Mouse (Mus musculus): Measurements from ENCODE around the gene Tln2. TPM values are rescaled to one million over a fixed set of nuclear protein-coding genes. Genes with fewer than 3 reads are reported as not detected.

The Tln2 gene
- polyA plus RNA-seq, 1 experiment, result 5.6 TPM

- DNase-seq (ENCODE audit: low spot score), result no peak
These were observed 82.1 kb downstream of the Tln2 start for GRCm38 (mm10) chr9:67477445-67477844.

DNA sequence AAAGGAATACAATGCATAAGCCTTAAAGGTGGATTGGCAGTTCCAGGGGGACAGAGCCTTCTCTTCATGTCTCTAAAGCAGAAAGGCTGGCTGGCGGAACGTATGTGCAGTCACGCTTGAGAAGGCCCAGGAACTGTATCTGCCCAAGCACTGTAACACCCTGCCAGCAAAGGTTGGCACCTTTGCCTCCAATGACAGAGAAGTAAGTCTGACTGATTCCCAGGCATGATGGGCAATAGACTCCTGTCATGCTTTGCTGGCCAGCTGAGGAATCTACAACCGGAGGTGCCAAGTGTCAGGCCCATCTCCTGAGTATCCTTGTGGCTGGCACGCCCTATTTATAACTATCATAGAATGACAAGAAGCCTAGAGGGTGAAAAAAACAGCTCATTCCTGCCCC is 83.3 kb downstream of the Tln2 start:
- no peak for DNase-seq (ENCODE audit: low spot score)

DNA sequence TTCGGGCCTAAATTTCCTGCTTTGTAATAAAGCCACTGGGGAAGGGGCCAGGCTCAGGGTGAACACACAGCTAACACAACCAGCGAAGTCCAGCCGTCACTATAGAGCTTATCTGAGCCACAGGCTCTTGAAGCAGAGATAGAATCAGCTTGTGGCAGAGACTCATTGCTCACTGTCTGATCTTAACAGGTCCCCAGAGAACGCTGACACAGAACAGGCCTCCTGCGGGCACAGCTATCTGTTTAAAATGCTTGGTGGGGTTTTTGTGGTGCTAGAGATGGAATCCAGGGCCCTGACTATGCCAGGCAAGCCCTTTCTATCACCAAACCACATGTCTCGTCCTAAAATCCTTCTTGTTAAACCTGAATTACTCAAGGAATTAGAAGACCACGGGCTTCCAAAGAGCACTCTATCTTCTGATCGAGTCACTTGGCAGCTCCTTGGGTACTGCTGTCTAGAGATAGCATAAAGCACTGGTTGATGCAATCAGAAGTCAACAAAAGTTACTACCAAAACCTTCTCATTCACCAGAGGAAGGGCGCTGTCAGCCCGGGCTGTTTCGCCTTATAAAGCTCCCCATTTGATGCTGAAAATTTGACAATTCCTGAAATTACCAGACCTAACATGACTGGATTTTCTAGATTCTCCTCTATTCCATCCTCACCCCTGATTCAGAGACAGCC is 95.9 kb downstream of the Tln2 start:
- no peak for DNase-seq (ENCODE audit: low spot score)

DNA sequence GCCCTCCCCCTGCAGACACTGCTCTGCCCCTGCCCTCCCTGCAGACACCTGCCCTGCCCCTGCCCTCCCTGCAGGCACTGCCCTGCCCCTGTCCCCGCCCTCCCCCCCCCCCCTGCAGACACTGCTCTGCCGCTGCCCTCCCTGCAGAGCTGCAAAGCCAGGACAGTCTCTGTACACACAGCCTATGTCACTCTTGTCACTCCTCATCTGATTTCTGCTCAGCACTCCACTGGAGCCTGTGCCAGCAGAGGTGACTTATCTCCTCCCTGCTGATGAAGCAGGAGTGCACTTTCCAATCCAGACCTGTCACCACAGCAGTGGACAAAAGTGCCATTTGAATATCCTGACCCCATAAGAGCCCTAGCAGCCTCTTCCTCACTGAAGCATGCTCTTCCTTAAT is 118.0 kb downstream of the Tln2 start:
- DNase-seq (ENCODE audit: low spot score), result no peak

DNA sequence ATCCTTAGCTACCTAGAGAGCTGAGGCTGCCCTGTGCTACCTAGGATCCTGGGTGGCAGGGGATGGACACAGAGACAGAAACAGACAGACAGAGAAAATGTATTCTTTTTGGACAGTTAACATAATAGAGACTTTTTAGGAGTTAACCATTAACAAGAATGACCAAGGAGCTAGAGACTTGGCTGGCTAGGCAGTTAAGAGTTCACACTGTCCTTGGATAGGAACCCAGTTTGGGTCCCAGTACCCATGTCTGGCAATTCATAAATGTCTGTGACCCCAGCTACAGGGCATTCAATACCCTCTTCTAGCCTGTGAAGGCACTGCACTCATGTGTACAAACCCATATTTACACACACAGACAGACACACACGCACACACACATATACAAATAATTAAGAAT is 122.0 kb downstream of the Tln2 start:
- DNase-seq (ENCODE audit: low spot score), result no peak

- DNase-seq (ENCODE audit: low spot score), result no peak
These were observed 124.0 kb downstream of the Tln2 start for GRCm38 (mm10) chr9:67435333-67436154.

GRCm38 (mm10) chr9:67429199-67429892 is 130.2 kb downstream of the Tln2 start:
- DNase-seq (ENCODE audit: low spot score), result no peak

DNA sequence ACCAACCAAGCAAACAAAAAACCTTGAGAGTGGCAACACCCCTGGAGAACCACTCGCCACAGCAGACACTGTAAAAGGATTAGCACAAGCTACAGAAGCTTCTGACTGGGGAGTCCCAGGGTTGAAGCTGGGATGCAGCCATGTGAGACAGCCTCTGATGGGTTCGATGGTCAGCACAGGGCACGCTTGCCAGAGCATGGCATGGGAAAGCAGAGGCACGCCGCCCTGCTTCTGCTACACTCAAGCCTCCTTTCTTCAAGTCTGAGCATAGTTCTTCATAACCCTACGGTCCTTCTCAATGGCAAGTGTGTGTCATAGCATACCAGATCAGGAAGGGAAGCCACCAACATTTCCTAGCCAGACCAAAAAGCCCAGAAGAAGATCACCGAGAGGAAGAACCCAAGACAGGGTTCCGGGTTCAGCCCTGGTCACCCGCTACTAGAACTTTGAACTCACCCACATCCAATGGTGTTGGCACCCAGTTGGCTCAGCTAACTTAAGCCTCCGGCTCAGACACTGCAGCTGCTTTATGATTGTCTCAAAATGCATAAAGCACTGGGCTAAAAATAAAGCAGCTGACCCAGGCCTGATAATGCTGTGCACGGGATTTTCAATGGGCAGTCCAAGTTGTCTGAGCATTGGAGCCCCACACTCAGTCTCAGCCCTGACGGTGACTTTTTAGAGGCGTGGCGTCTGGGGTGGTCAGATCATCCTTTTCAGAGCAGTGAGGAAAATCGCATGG is 131.0 kb downstream of the Tln2 start:
- DNase-seq (ENCODE audit: low spot score), result no peak

DNA sequence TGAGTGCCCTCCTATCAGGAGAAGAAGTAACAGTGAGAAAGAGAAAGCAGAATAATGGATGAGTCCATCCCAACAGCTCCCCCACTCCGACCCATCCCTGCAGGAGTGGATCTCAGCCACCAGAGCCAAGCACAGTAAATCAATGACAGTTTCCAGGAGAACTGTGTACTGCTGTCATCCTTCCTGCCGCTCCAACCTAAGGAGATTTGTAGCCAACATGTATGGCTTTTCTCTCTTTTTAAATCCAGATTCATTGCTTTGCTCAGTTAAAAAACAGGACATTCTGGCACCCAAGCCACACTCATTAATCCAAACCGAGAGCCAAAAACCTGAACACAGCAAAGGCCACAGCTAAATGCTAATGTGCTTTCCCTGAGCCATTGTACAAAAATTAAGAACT is 133.2 kb downstream of the Tln2 start:
- DNase-seq (ENCODE audit: low spot score), result no peak

DNA sequence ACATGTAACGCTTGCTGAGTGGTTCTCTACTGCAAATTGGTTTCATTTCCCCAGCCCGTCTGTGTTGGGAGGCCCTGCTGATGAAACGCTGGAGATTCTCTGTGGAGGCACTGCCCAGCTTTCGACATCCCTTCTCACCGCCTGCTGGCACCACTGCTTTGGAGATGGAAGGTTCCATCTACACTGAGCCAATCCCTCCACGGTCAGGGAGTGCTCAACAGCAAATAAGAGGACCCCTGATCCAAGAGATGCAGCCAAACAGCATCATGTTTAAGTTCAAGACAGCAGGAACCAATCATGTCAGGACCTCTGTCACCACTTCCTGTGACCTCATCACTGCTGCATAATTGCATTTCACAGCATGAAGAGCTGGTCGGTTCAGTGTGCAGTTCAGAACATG is 135.4 kb downstream of the Tln2 start:
- DNase-seq (ENCODE audit: low spot score), result no peak

- no peak for DNase-seq (ENCODE audit: low spot score)
These were observed 141.4 kb downstream of the Tln2 start for GRCm38 (mm10) chr9:67418092-67418491.

DNA sequence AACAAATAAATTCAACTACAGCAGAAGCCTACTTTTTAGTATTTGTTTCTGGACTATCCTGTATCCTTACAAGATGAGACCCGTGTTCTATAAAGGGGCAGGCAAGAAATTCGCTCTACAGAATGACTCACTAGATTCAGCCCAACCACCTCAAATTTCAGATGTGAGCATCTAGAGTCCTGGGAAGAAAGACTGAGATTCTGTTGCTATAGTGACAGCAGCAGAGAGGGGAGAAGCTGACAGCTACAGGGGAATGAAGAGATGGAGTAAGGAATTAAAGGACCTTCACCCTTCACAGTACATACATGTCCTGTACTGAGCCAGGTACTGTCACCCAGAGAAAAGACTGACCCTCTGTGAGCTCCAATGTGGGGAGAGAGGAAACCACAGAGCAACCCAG is 148.8 kb downstream of the Tln2 start:
- no peak for DNase-seq (ENCODE audit: low spot score)

- DNase-seq (ENCODE audit: low spot score), result no peak
These were observed 154.8 kb downstream of the Tln2 start for GRCm38 (mm10) chr9:67404736-67405135.

- no peak for DNase-seq (ENCODE audit: low spot score)
These were observed 159.9 kb downstream of the Tln2 start for GRCm38 (mm10) chr9:67399563-67399962.

DNA sequence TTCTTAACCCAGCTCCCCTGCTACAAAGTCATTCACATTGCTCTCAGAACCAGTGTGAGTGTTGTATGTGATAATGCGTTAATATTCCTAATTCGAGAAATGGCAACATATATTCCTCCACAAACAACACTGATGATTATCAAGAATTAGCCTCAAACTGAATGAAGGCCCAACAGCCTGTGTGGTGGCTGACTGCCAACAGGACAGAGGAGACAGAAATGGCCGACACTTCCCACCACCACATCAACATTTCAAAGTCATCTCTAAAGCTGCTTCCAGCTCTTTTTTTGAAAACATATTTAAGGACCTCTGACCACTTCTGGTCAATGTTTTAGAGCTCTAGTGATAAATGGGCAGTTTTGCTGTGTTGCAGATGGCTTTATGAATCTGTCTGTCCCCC is 161.7 kb downstream of the Tln2 start:
- no peak for DNase-seq (ENCODE audit: low spot score)

- DNase-seq (ENCODE audit: low spot score), result no peak
These were observed 163.1 kb downstream of the Tln2 start for GRCm38 (mm10) chr9:67396446-67396845.

GRCm38 (mm10) chr9:67384028-67384590 is 175.4 kb downstream of the Tln2 start:
- no peak for DNase-seq (ENCODE audit: low spot score)

DNA sequence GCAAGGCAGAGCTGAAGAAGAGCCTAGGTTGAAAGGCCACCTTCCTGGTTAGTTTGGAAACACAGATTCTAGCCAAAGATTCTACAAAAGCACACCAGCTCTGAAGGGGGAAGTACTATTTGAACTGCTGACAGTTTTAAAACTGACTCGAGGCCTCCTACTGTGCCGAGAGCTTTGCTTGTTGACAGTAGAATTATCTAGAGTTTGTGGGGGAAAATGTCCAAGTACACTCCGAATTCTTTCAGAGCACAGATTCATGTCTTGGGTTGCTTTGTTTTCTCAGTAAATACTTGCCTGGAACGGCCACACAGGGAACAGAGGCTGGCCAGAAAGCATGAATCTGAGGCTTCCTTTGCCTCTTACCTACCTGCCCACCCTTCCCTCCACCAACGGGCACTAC is 179.4 kb downstream of the Tln2 start:
- DNase-seq (ENCODE audit: low spot score), result no peak

DNA sequence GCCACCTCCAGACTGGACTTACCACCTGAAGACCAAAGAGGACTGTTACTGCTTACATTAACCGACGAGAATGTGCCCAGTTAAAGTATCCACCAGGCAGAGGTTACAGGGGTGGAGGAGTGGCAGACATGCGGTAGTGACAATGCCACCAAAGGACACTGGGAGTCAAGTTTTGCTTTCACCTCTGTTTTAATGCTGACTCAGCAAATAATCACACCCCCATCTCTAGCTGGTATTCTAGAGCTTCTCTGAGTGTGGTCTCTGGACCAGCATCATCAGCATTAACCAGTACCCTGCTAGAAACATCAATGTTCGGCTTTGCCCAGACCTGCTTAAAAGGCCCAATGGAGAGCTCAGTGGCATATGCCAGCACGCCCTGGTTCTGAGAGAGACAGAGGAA is 180.7 kb downstream of the Tln2 start:
- DNase-seq (ENCODE audit: low spot score), result no peak

DNA sequence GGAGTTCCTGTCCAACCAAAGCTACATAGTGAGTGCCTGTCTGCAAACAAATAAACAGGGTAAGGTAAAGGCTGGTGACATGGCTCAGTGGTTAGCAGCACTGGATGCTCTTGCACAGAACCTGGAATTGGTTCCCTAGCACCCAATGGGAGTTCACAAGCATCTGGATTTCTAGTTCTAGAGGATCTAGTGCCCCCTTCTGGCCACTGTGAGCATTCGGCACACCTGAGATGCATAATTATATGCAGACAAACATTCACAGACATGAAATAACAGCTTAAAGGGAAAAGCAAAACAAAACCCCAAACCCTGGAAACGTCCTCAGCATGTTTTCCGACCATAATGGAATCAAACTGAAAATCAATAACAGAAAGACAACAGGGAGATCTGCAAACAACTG is 191.4 kb downstream of the Tln2 start:
- no peak for DNase-seq (ENCODE audit: low spot score)

- no peak for DNase-seq (ENCODE audit: low spot score)
These were observed 197.0 kb downstream of the Tln2 start for GRCm38 (mm10) chr9:67362511-67362910.

DNA sequence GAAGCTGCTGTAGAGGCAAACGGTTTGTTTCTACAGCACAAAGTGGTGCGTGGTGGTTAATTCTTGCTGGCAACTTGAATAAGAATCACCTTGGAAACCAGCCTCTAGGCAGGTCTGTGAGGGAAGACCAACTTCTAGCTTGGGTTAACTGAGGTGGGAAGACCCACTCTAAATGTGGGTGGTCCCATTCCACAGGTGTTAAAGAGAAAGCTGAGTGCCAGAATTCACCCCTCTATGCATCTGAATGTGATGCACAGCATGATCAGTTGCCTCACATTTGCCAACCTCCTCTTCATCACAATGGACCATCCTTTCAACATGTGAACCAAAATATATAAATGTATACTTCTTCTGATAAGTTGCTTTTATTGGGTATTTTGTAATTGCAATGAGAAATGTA is 197.4 kb downstream of the Tln2 start:
- no peak for DNase-seq (ENCODE audit: low spot score)
